Mouse (Mus musculus): ENCODE measurements at regions not wholly inside any gene's neighbourhood (a gene's known extent, or its start where the extent isn't known, plus 50 kb on each side); places are given as distances from the start of the nearest gene placed in this dataset.

DNA sequence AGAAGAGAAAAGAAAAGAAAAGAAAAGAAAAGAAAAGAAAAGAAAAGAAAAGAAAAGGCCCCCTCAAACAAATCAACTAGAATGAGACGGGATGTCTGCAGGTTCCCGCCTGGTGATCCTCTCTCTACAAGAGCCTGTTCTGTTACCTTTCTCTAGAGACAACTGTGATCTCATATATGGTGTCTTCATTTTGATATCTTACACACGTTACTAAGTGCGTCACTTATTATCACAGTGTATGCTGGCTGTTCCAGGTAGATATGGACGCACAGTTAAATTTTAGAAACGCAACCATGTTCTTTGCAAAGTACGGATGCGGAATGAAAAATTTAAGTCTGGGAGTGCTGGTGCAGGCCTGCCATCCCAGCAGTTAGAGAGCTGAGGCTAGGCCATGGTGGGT, 53.2 kb upstream of the Slc38a2 start:
- TF ChIP-seq CTCF (IDR thresholded peaks at IDR 0.05; ENCODE audit: control insufficient read depth, insufficient read depth, low read length) (no peak), POLR2A (IDR thresholded peaks at IDR 0.05; ENCODE audit: borderline replicate concordance, control insufficient read depth, low read depth, low read length) (no peak)

Data from bone marrow, adult 2 months (tissue).